Mouse (Mus musculus) limb, embryonic 15.5 days (tissue): Measurements from ENCODE around the gene Pde1b. TPM values are rescaled to one million over a fixed set of nuclear protein-coding genes. Genes with fewer than 3 reads are reported as not detected.

Source experiments
- ATAC-seq: fragments of 200-750 bp; cut with Nextera tagmentation; 2 replicates; pipeline ENCODE4 v1.8.0; 2017; ENCODE audit warnings: low read depth, moderate TSS enrichment; ENCODE audit not compliant: insufficient number of reproducible peaks, low FRiP score, low TSS enrichment
- H3K27ac ChIP-seq: fragments of 300-500 bp; sonication (generic); 2 replicates; pipeline ENCODE4 v1.5.1; 2015; ENCODE audit warnings: moderate library complexity, mild to moderate bottlenecking, inconsistent platforms
- H3K27me3 ChIP-seq: fragments of 300-500 bp; sonication (generic); 2 replicates; pipeline ENCODE4 v1.6.1; 2015; ENCODE audit warnings: inconsistent platforms
- H3K36me3 ChIP-seq: fragments of 300-500 bp; sonication (generic); 2 replicates; pipeline ENCODE4 v1.6.1; 2015; ENCODE audit warnings: inconsistent platforms
- H3K4me1 ChIP-seq: fragments of 300-500 bp; sonication (generic); 2 replicates; pipeline ENCODE4 v1.6.1; 2015; ENCODE audit warnings: inconsistent platforms
- H3K4me2 ChIP-seq: fragments of 300-500 bp; sonication (generic); 2 replicates; pipeline ENCODE4 v1.6.1; 2015; ENCODE audit warnings: mild to moderate bottlenecking, inconsistent platforms
- H3K4me3 ChIP-seq: fragments of 300-500 bp; sonication (generic); 2 replicates; pipeline ENCODE4 v1.5.1; 2015; ENCODE audit warnings: mild to moderate bottlenecking, inconsistent platforms
- H3K9ac ChIP-seq: fragments of 300-500 bp; sonication (generic); 2 replicates; pipeline ENCODE4 v1.6.1; 2015; ENCODE audit warnings: inconsistent platforms
- H3K9me3 ChIP-seq: fragments of 300-500 bp; sonication (generic); 2 replicates; pipeline ENCODE4 v1.6.1; 2016; ENCODE audit warnings: inconsistent platforms
- WGBS: fragments of 180-500 bp; shearing (Covaris S2); methylation state at CpG from one replicate; pipeline ENCODE4 v1.1.7; 2015; 5-methylcytosine and 5-hydroxymethylcytosine counted together
- polyA plus RNA-seq: library from polyadenylated mRNA; unstranded; fragments of >200 nt; fragmentation: Nextera tagmentation; extraction: Ambion mirVana; gene quantifications from 2 replicates; pipeline ENCODE4 v1.2.1, GENCODE M21; 2015

The Pde1b gene
- 3.9 and 4.4 TPM in 2 replicates for polyA plus RNA-seq

DNA sequence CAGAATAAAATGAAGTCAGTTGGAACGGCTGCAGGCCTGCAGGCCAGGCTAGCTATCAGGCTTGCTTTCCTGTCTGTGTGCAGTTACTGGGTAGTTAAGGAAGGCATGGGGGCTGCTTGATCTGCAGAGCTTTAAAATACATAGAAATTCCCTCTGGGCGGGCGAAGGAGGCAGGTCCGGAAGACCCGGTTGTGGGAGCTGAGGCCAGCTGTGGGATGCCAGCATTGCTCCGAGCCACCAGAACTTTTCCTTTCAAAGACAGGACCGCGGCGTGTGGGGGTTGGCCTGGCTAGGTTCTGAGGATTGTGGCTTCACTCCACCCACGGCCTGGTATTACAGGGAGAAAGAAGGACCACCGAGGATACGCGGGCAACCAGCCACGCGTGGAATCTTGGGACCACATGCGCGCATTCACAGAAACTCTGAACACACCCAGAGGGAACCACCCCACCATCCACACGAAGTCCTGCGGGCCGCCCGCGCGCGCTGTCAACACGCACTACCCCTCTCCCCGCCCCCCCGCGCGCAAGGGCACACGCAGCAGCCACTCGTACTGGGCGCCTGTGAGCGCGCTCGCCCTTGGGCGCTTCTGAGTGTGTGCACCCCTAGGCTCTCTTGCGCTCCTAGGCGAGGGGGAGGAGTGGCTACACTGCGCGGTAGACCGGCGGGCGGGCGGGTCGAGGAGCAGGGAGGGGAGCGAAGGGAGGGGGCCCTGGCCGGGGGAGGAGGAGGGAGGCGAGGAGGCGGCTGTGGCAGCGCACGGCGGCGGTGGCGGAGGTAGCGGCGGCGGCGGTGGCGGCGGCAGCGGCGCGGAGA is at the start of gene Pde1b:
Gene Pde1b (plus strand): TSS at position 600 of the 816 bp plus-strand sequence.
- H3K27ac ChIP-seq, result peak within 1 kb of the TSS; percentile 38; the same call in 1 of the 2 replicates
- H3K4me3 ChIP-seq, result peak within 1 kb of the TSS; percentile 59
- no peaks in the 10 kb centered on the region for H3K36me3 ChIP-seq
- H3K4me2 ChIP-seq, result peak within 1 kb of the TSS; percentile 95
- peak within 1 kb of the TSS; percentile 48 for H3K9ac ChIP-seq
- peak; percentile 83 for ATAC-seq
- WGBS, result under 1% methylated on average over 49 of the region's 63 CpGs
- no peaks in the 10 kb centered on the region for H3K9me3 ChIP-seq
- peaks cover 14% of the 10 kb centered on the region; the same call in 1 of the 2 replicates for H3K4me1 ChIP-seq
- H3K27me3 ChIP-seq, result peaks cover 29% of the 10 kb centered on the region

DNA sequence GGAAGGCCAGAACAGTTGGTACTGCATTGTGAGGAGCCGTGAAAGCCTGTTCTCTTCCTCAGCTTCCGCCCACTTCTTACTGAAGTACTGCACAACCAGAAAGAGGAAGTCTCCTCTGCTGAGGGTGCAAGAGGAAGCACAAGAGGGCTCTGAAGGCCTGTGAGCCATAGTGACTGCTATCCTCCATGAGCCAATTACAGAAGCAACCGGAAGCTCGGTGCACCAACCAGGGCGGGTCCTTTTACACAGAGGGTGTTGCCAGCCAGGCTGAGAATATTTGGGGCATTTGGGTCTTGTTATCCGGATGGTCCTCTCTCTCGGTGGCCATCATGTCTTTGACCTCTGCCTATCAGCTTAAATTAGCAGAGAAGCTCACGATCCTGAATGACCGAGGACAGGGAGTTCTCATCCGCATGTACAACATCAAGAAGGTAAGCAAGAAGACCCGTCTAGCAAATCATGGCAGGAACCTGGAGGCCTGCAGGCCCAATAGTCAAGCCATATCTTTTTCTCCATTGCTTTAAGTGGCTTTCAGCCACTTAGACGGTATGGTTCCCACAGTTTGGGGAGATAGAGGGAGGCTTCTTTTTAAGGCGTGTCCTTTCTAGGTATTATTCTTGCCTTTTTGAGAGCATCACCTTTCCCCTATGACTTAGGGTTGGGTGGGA is 49.1 kb upstream of the Pde1b start, which contains the start of gene Nckap1l:
Gene Nckap1l (plus strand): TSS at position 244 of the 668 bp plus-strand sequence.
- no peak for ATAC-seq
- no peaks in the 10 kb centered on the region for H3K27me3 ChIP-seq
- no peak within 1 kb of the TSS for H3K27ac ChIP-seq
- H3K36me3 ChIP-seq, result no peaks in the 10 kb centered on the region
- no peak within 1 kb of the TSS for H3K4me3 ChIP-seq
- WGBS, result 81% methylated on average over 13 of the region's 13 CpGs
- H3K9ac ChIP-seq, result no peak within 1 kb of the TSS
- H3K4me1 ChIP-seq, result no peaks in the 10 kb centered on the region
- H3K9me3 ChIP-seq, result no peaks in the 10 kb centered on the region
- no peak within 1 kb of the TSS for H3K4me2 ChIP-seq

- Histone ChIP-seq H3K36me3 (no peaks in the 10 kb centered on the region), H3K9ac (no peak overlapping the region), H3K4me2 (no peak overlapping the region), H3K4me1 (no peaks in the 10 kb centered on the region), H3K27ac (no peak overlapping the region), H3K4me3 (no peak overlapping the region), H3K27me3 (no peaks in the 10 kb centered on the region), H3K9me3 (no peaks in the 10 kb centered on the region)
- ATAC-seq, result no peak
- 74% methylated on average over 6 of the region's 6 CpGs for WGBS
Observed at GRCm38 (mm10) chr15:103454449-103454848, 48.4 kb upstream of the Pde1b start.

DNA sequence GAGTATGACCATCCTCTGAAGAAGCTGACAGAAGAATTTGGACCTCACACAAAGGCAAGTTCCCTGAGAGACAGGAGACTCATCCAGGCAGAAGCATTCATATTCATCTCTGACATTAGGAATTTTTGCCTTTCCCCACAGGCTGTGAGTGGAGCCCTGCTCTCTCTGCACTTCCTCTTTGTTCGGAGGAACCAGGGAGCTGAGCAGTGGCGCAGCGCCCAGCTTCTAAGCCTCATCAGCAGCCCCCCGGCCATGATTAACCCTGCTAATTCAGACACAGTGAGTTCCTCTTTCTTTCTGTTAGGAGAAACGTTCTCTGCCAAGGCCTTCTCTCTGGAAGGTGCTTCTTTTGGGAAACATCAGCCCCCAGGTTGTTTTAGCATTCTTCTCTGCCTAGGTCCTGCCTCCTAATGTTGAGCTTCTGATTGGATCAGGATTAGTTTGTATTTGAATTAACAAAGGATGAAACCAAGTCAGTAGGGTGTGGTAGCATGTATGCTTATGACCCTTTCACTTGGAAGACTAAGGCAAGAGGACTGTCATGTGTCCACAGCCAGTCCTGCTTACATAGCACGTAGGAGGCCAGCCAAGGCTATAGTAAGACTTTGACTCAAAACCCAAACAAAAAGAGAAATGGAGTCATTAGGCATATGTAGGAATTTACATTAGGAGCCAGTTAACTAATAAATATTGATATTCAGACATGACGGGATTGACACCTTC is 40.1 kb upstream of the Pde1b start:
- no peaks in the 10 kb centered on the region for H3K27me3 ChIP-seq
- no peak overlapping the region for H3K4me2 ChIP-seq
- H3K27ac ChIP-seq, result no peak overlapping the region
- no peaks in the 10 kb centered on the region for H3K36me3 ChIP-seq
- H3K9ac ChIP-seq, result no peak overlapping the region
- no peaks in the 10 kb centered on the region for H3K9me3 ChIP-seq
- no peak for ATAC-seq
- no peaks in the 10 kb centered on the region for H3K4me1 ChIP-seq
- no peak overlapping the region for H3K4me3 ChIP-seq
- 71% methylated on average over 7 of the region's 7 CpGs for WGBS

DNA sequence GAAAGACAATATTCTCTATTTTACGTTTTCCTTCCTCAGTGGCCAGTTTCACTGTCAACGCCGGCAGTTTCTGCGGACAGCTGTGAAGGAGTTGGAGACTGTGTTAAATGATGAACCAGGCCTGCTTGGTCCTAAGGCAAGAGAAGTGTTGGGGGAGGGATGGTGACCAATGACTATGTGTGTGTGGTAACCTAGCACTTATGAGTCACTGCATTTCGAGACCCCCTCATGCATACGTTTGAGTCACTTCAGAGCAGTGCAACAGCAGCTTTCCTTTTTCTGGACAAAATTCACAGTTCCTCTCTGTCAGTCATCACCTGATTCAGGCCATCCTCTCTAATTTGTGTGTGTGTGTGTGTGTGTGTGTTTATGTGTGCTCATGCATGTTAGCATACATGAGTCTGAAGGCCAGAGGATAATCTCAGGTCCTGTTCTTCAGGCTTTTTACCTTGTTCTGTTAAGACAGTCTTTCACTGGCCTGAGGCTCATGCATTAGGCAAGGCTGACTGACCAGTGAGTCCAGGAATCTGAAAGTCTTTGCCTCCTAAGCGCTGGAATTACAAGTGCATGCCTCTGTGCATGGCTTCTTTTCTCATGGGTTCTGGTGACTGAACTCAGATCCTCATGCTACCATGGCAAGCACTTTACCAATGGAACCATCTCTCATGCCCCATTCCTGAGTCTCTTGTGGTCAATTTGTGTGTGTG is 31.2 kb upstream of the Pde1b start:
- no peak for ATAC-seq
- no peak overlapping the region for H3K27ac ChIP-seq

DNA sequence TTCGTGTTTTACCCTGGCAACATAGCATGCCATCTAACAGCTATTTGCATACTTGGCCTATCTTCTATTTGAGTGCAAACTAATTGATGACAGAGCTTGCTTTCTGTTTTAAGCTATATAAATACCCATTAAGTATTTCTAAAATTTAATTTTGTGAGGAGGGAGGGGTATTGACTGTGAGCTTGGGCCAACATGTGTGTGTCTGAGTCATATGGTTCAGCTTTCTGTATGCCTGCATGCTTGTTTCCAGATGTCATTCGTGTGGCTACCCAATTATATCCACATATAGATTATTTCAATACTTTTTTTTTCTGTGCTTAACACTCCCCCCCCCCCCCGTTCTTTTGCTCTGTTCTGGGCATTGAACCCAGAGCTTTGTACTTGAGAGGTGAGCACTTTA is 30.6 kb upstream of the Pde1b start:
- Histone ChIP-seq H3K27me3 (no peaks in the 10 kb centered on the region), H3K4me3 (no peak overlapping the region), H3K4me2 (no peak overlapping the region), H3K27ac (no peak overlapping the region), H3K9ac (no peak overlapping the region), H3K36me3 (no peaks in the 10 kb centered on the region), H3K9me3 (no peaks in the 10 kb centered on the region), H3K4me1 (no peaks in the 10 kb centered on the region)
- 56% methylated on average over 3 of the region's 3 CpGs for WGBS
- no peak for ATAC-seq

More for the DNA sequence above, 31.2 kb upstream of the Pde1b start:
- Histone ChIP-seq H3K4me1 (no peaks in the 10 kb centered on the region), H3K4me2 (no peak overlapping the region), H3K36me3 (no peaks in the 10 kb centered on the region), H3K9ac (no peak overlapping the region), H3K27me3 (no peaks in the 10 kb centered on the region), H3K4me3 (no peak overlapping the region), H3K9me3 (no peaks in the 10 kb centered on the region)
- 77% methylated on average over 7 of the region's 7 CpGs for WGBS

GRCm38 (mm10) chr15:103473182-103473581 is 29.7 kb upstream of the Pde1b start:
- 81% methylated on average over 7 of the region's 7 CpGs for WGBS
- no peak overlapping the region for H3K4me3 ChIP-seq
- H3K27ac ChIP-seq, result no peak overlapping the region
- H3K27me3 ChIP-seq, result no peaks in the 10 kb centered on the region
- H3K9me3 ChIP-seq, result no peaks in the 10 kb centered on the region
- no peaks in the 10 kb centered on the region for H3K4me1 ChIP-seq
- ATAC-seq, result no peak
- H3K4me2 ChIP-seq, result no peak overlapping the region
- no peaks in the 10 kb centered on the region for H3K36me3 ChIP-seq
- H3K9ac ChIP-seq, result no peak overlapping the region

DNA sequence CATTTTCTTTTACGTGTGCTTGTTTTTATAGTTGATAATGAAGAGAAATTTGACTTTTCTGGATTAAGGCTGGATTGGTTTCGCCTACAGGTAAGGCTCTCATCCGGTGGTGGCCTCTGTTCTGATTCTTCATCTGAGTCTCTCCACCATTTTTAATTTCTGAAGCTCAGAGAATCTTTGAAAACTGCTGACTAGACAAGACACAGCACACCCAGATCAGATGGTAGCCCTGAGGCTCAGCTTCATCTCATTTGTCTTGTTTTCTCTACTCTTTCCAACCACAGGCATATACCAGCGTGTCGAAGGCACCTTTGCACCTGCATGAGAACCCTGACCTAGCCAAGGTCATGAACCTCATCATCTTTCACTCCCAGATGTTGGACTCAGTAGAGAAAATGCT is 29.1 kb upstream of the Pde1b start:
- no peak for ATAC-seq
- no peak overlapping the region for H3K4me2 ChIP-seq
- H3K9ac ChIP-seq, result no peak overlapping the region
- H3K36me3 ChIP-seq, result no peaks in the 10 kb centered on the region
- 82% methylated on average over 5 of the region's 5 CpGs for WGBS
- no peaks in the 10 kb centered on the region for H3K9me3 ChIP-seq
- no peak overlapping the region for H3K27ac ChIP-seq
- H3K4me3 ChIP-seq, result no peak overlapping the region
- no peaks in the 10 kb centered on the region for H3K27me3 ChIP-seq
- H3K4me1 ChIP-seq, result no peaks in the 10 kb centered on the region

GRCm38 (mm10) chr15:103479080-103479606 is 23.7 kb upstream of the Pde1b start:
- H3K36me3 ChIP-seq, result no peaks in the 10 kb centered on the region
- H3K4me2 ChIP-seq, result no peak overlapping the region
- no peak for ATAC-seq
- no peaks in the 10 kb centered on the region for H3K4me1 ChIP-seq
- no peaks in the 10 kb centered on the region for H3K27me3 ChIP-seq
- no peak overlapping the region for H3K9ac ChIP-seq
- WGBS, result 75% methylated on average over 1 of the region's 1 CpGs
- H3K4me3 ChIP-seq, result no peak overlapping the region
- no peaks in the 10 kb centered on the region for H3K9me3 ChIP-seq
- no peak overlapping the region for H3K27ac ChIP-seq

- Histone ChIP-seq H3K9me3 (no peaks in the 10 kb centered on the region), H3K4me3 (no peak overlapping the region), H3K4me1 (peaks cover 3% of the 10 kb centered on the region; the same call in 1 of the 2 replicates), H3K27ac (no peak overlapping the region), H3K36me3 (no peaks in the 10 kb centered on the region), H3K4me2 (no peak overlapping the region), H3K27me3 (no peaks in the 10 kb centered on the region), H3K9ac (no peak overlapping the region)
- 59% methylated on average over 2 of the region's 2 CpGs for WGBS
- ATAC-seq, result no peak
Observed at GRCm38 (mm10) chr15:103480129-103480528, 22.7 kb upstream of the Pde1b start.

DNA sequence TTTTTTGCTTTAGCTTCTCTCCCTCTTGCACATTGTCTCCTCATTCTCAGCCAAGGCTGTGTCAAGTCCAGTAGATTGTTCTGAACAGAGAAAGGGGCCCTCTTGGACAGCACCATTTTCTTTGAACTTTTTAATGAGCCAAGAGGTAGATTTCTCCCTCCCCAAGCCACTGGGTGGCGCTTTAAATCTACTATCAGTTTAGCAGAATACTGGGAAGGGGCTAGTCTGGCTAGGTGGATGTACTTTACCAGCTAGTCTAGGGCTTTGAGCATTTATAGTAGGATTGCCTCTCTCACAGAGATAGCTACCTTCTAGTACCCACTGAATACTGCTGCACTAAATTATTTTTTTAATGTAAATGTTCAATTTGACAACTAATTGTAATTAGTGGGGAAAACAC is 20.3 kb upstream of the Pde1b start:
- H3K27ac ChIP-seq, result no peak overlapping the region
- no peak for ATAC-seq
- H3K4me2 ChIP-seq, result no peak overlapping the region
- H3K4me3 ChIP-seq, result no peak overlapping the region
- WGBS, result 9% methylated on average over 1 of the region's 1 CpGs
- H3K27me3 ChIP-seq, result no peaks in the 10 kb centered on the region
- H3K9ac ChIP-seq, result no peak overlapping the region
- peaks cover 3% of the 10 kb centered on the region; the same call in 1 of the 2 replicates for H3K4me1 ChIP-seq
- no peaks in the 10 kb centered on the region for H3K36me3 ChIP-seq
- no peaks in the 10 kb centered on the region for H3K9me3 ChIP-seq
